Mouse (Mus musculus): Measurements from ENCODE around the gene Calm1. TPM values are rescaled to one million over a fixed set of nuclear protein-coding genes. Genes with fewer than 3 reads are reported as not detected.

Calm1 gene
- total RNA-seq, 2 experiments from 2014 or later = 351 to 515 TPM

GRCm38 (mm10) chr12:100223531-100223930, 24.3 kb downstream of the Calm1 start:
- DNase-seq = no peak

GRCm38 (mm10) chr12:100225196-100225595, 26.0 kb downstream of the Calm1 start:
- DNase-seq = no peak

GRCm38 (mm10) chr12:100226073-100226472, 26.8 kb downstream of the Calm1 start:
- DNase-seq = no peak

DNA sequence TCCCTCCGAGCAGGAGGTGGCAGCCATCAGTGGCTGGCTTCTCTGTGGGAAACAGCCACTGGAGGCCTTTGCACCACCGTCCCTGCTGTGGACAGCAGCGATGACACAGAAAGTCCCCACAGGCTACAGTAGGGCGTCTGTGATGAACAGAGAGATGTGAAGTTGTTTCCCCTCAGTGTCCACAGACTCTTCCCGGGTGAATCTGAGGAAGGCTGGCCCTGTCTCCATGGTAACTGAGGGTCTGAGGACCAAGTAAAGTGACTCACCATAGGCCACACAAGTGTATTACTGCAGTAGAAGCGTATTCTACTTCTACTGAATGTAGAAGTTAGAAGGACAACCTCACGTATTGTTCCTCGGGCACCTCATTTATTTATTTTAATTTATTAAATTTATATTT, 27.4 kb downstream of the Calm1 start:
- no peak for DNase-seq

DNA sequence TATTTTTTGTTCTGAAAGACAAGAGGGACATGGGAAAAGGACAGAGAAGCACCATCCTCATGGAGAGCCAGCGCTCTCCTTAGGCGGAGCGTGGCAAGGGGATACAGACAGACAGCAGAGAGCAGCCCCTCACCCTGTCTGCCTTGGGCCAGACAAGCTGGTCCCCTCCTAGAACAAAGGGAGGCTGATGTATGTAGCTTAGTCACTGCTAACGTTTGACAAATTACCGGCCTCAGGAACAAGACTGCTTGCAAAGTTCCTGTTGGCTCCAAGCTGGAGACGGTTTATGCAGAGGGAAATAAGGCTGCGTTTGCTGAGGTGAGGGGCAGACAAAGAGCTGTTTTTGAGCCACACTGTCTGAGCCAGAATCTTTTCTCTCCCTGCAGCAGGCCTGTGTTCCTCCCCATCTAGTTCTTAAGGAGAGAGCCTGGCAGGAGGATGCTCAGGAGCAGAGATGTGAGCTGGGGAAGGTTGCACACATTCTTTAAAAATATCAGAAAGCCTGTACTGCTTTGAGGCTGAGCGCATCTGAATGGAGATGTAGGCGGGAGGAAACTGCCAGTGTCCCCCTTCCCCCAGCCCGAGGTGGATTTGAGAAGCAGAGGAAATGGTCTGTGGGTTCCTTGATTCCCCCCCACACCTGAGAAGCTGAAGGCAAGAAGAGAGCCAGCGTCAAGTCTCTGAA, 28.9 kb downstream of the Calm1 start:
- no peak for DNase-seq

DNA sequence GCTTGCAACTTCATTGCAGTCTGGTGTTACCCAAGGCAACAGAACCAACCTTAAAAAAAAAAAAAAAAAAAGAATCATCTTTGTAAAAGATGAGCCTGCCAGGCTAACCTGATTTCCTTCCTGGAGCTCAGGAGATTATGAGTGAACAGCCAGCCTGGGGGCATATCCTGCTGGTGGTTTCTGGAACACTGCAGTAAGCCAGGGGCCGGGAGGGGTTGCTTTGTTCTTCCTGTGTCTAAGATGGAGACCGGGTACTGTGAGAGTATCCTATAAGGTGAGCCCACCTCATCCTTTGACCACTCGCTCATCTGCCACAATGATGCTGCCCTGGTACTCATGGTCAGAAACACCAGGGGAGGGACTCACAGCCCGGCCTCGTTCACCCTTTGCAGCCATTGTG, 35.0 kb downstream of the Calm1 start:
- no peak for DNase-seq

GRCm38 (mm10) chr12:100234919-100235318, 35.7 kb downstream of the Calm1 start:
- peak; percentile 22 for DNase-seq

GRCm38 (mm10) chr12:100235423-100235822, 36.2 kb downstream of the Calm1 start:
- no peak for DNase-seq

GRCm38 (mm10) chr12:100239404-100239803, 40.2 kb downstream of the Calm1 start:
- DNase-seq = no peak

DNA sequence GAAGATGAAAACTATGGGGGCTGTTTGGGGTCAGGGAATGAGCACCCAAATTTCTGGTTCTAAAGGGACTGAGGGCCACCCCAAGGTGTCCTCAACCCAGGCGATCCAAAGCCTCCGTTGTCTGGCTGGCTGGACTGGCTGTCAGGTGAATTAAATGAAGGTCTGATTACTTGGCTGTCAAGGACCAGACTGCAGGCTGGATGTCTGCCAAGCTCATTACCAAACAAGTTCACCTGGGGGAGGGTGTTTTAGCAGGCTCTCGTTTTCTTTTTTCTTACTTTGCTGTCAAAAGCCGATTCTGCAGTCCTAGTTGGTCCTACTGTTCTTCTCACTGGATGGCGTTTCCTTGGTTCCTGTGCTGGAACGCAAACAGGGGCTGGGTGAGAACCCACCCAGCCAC, 40.6 kb downstream of the Calm1 start:
- no peak for DNase-seq

GRCm38 (mm10) chr12:100241911-100242796, 42.9 kb downstream of the Calm1 start:
- peak; percentile 25 for DNase-seq

- DNase-seq = no peak
Measured at GRCm38 (mm10) chr12:100244580-100244979, 45.3 kb downstream of the Calm1 start.

DNA sequence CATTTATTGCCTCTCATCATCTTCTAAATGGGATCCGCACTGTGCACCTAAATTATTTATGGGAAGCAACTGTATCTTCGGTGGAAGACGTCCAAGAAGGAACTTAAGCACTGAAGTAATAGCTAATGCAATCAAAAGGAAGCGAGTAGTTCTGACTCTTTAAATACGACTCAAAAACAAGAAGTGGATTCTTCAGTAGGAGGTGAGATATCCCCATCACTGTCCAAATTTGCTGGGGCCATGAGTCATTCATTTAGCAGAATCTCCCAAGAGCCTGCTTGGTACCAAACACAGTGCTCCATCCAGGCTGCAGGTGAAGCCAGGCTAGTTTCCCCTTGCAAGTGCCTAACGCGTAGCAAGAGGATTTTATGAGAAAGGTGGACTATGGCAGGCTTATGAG, 49.9 kb downstream of the Calm1 start:
- no peak for DNase-seq

DNA sequence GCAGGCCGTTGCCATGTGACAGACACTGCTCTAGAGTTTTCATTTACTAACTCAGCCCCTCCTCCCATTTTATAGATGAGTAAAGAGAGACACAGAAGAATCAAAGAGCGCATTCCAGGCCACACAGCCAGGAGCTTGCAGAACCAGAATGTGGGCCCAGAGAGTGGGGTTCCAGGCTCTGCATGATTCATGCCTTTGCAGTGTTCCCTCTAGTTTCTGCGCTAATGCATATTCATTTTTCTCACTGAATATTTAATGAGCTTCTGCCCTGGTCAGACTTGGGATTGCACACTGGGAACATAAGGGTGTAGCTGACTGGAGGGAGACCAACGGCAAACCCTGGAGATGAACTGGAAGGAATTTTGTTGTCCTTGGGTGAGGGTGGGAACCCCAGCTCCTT, 55.2 kb downstream of the Calm1 start:
- DNase-seq = no peak

GRCm38 (mm10) chr12:100255441-100255949, 56.3 kb downstream of the Calm1 start:
- no peak for DNase-seq

DNA sequence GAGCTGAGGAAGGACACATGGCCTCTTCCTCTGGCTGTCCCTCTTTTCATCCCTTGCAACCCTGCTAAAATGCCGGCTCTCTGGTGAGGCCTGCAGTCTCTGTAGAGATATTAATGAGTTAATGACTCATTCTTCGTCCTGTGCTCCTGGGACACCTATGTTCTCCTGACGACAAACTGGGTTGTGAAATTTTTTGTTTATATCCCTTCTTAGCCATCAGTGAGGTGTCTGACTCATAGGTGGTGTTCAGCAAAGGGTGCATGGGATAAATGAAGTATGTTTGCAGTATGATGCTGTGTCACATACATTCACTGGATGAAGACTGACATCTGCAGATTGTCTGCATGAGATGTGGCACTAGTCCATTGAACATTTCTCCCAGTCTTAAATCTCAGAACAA, 58.5 kb downstream of the Calm1 start:
- no peak for DNase-seq

Other genes starting within 250 kb of the Calm1 start
- gene Kcnk13, start 234.9 kb upstream of the Calm1 start, total RNA-seq (2021) = under 1 TPM; 0.10 to 0.38 TPM
- 100 to 1,000 TPM; 132 to 139 TPM for gene Psmc1, start 89.3 kb upstream of the Calm1 start, total RNA-seq (2021)
- gene Nrde2, start 39.8 kb upstream of the Calm1 start, total RNA-seq (2021) = 1 to 10 TPM; 5.7 to 6.5 TPM

All from gastrocnemius, postnatal 25 days (tissue).